Mouse (Mus musculus): ENCODE data around the gene Mut.

DNA sequence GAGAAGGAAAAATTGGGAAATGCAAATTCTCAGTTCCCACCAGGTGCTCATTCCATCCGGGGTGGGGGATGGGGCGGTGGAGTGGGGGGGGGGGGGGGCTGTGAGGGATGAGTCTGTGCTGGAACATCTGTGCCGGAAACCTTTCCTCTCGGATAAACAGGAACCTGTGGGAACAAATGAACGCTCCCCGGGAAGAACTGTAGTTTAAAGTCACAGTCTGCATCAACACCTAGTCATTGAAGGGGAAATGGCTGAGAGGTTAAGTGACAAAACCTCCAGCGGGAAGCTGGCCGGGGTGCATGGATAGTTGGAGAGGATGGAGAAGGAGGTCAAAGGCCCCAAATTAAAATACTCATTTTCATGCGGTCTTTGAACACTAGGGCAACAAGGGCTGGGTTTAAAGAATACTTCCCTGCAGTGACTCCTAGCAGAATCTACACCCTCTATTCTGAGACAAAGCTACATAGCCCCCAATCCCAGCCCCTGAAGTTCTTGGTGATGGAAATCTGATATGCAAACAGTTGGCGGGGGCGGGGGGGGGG, 30.4 kb upstream of the Mut start:
- TF ChIP-seq TAL1 (IDR thresholded peaks at IDR 0.05; ENCODE audit: low read length) (no peak), GATA1 (IDR thresholded peaks at IDR 0.05; ENCODE audit: low read length) (no peak)

Measured in erythroblast, embryonic 14.5 days (primary cell).